Mouse (Mus musculus) heart, embryonic 14.5 days (tissue): ENCODE data around the gene Cfdp1. TPM values are rescaled to one million over a fixed set of nuclear protein-coding genes. Genes with fewer than 3 reads are reported as not detected.

Source experiments
- ATAC-seq: fragments of 200-750 bp; cut with Nextera tagmentation; 2 replicates; pipeline ENCODE4 v1.8.0; 2017; ENCODE audit warnings: low read depth, moderate TSS enrichment; ENCODE audit not compliant: insufficient number of reproducible peaks, insufficient read depth, low FRiP score
- H3K27ac ChIP-seq, 2 experiments: fragments of 200-500 bp in 1 of 2; fragments of 300-500 bp in 1 of 2; sonication (generic) in 1 of 2; replicated peaks in 1 of 2; 2 replicates each; pipeline ENCODE4 v1.5.1; 2012 to 2014; ENCODE audit warnings: low read depth in 2 of 2, low read length in 2 of 2, control low read depth in 1 of 2, mild to moderate bottlenecking in 1 of 2, mixed read lengths in 1 of 2; ENCODE audit not compliant: control insufficient read depth in 1 of 2, insufficient read depth in 1 of 2
- H3K27me3 ChIP-seq: fragments of 300-500 bp; sonication (generic); 2 replicates; pipeline ENCODE4 v1.6.1; 2014; ENCODE audit warnings: mild to moderate bottlenecking, low read length, control low read depth; ENCODE audit not compliant: control insufficient read depth, insufficient read depth
- H3K36me3 ChIP-seq: fragments of 300-500 bp; sonication (generic); 2 replicates; pipeline ENCODE4 v1.6.1; 2014; ENCODE audit warnings: mild to moderate bottlenecking, control low read depth, low read length, mixed read lengths; ENCODE audit not compliant: control insufficient read depth, insufficient read depth
- H3K4me1 ChIP-seq, 2 experiments: fragments of 200-500 bp in 1 of 2; fragments of 300-500 bp in 1 of 2; sonication (generic) in 1 of 2; 2 replicates each; pipeline ENCODE4 v1.6.1; 2012 to 2014; ENCODE audit warnings: low read length in 2 of 2, control low read depth in 1 of 2, mixed read lengths in 1 of 2; ENCODE audit not compliant: control insufficient read depth in 2 of 2, insufficient read depth in 2 of 2
- H3K4me2 ChIP-seq: fragments of 300-500 bp; sonication (generic); 2 replicates; pipeline ENCODE4 v1.6.1; 2014; ENCODE audit warnings: mild to moderate bottlenecking, low read length
- H3K4me3 ChIP-seq, 2 experiments: fragments of 200-500 bp in 1 of 2; fragments of 300-500 bp in 1 of 2; sonication (generic) in 1 of 2; 2 replicates each; pipeline ENCODE4 v1.5.1; 2012 to 2014; ENCODE audit warnings: low read length in 2 of 2, mild to moderate bottlenecking in 2 of 2, control low read depth in 1 of 2, low read depth in 1 of 2, moderate library complexity in 1 of 2; ENCODE audit not compliant: control insufficient read depth in 1 of 2, insufficient read depth in 1 of 2
- H3K9ac ChIP-seq: fragments of 300-500 bp; sonication (generic); 2 replicates; pipeline ENCODE4 v1.6.1; 2014; ENCODE audit warnings: mild to moderate bottlenecking, low read length
- H3K9me3 ChIP-seq: fragments of 300-500 bp; sonication (generic); 2 replicates; pipeline ENCODE4 v1.6.1; 2016; ENCODE audit warnings: low read length, control low read depth; ENCODE audit not compliant: control insufficient read depth
- WGBS: fragments of 180-500 bp; shearing (Covaris S2); extraction: QIAGEN DNeasy Blood & Tissue Kit; methylation state at CpG from one replicate; pipeline ENCODE4 v1.1.7; 2014; 5-methylcytosine and 5-hydroxymethylcytosine counted together
- polyA plus RNA-seq: library from polyadenylated mRNA; unstranded; fragments of >200 nt; fragmentation: Nextera tagmentation; extraction: Ambion mirVana; gene quantifications from 2 replicates; pipeline ENCODE4 v1.2.1, GENCODE M21; 2014

The Cfdp1 gene
- polyA plus RNA-seq, 1 experiment from 2014 or later, result 110 TPM

DNA sequence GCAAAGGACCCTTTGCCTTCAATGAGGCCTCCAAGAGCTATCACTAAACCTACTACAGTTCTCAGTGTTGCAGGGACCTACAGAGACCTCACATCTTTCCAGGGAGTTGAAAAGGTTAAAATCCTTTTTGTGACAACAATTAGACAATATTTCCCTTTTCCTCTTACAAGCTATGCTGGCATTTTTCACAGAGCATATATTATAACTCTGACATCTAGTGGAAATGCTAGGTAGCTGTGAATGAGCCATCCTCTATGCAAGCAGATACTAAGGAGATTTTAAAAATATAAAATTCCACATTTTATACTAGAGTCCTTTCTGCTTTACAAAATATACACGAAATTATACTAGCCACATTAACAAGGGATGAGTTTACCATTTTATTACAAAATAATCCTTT is 41.3 kb downstream of the Cfdp1 start:
- Histone ChIP-seq H3K36me3 (peaks cover 29% of the 10 kb centered on the region), H3K4me3 (no peak overlapping the region), H3K27ac (no peak overlapping the region), H3K9ac (no peak overlapping the region), H3K27me3 (no peaks in the 10 kb centered on the region), H3K9me3 (no peaks in the 10 kb centered on the region), H3K4me1 (peaks cover 0 to 9% of the 10 kb centered on the region in 2 experiments; a peak in 2 of 4 replicates), H3K4me2 (no peak overlapping the region)
- ATAC-seq, result no peak
- WGBS, result 64% methylated on average over 1 of the region's 1 CpGs

GRCm38 (mm10) chr8:111810656-111811336 is 43.3 kb downstream of the Cfdp1 start:
- Histone ChIP-seq H3K4me1 (peaks cover 0 to 9% of the 10 kb centered on the region in 2 experiments; a peak in 2 of 4 replicates), H3K27ac (no peak overlapping the region), H3K36me3 (peaks cover 22% of the 10 kb centered on the region), H3K9ac (no peak overlapping the region), H3K4me3 (no peak overlapping the region), H3K27me3 (no peaks in the 10 kb centered on the region), H3K4me2 (no peak overlapping the region), H3K9me3 (no peaks in the 10 kb centered on the region)
- WGBS, result 90% methylated on average over 2 of the region's 2 CpGs
- ATAC-seq, result no peak

DNA sequence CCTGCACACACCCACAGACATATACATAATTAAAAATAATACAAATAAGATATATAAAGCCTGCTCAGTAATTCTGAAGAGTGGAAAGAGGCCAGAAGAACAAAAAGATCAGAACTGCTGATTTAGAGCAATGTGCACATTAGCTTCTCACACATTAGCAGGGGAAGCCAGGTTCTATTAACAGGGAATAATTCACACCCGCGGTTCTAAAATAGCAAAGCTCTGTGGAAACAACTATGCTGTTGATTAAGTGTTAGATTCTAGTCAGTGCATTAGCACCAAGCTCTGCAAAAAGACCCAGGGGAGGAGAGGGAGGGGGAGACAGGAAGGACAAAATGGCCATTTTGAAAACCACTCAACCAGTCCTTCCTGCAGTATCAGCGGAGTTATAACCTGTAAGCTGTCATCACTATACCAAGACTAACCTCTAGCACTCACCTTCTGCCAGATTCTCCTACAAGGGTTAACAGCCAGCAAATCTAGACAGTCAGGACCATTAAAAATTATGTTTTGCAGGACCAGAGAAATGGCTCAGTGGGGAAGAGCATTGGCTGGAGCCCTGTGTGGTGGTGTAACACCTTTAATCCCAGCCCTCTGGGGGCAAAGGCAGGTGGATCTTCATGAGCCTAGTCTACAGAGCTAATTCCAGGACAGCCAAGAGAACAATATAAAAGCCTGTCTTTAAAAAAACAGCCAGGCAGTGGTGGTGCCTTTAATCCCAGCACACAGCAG is 45.0 kb downstream of the Cfdp1 start:
- Histone ChIP-seq H3K4me1 (peaks cover under 1 to 11% of the 10 kb centered on the region in 2 experiments; a peak in 2 of 4 replicates), H3K27ac (peak overlapping the region; percentile 47 to 59; a peak in 3 of 4 replicates), H3K4me3 (no peak overlapping the region), H3K36me3 (peaks cover 16% of the 10 kb centered on the region), H3K9ac (no peak overlapping the region), H3K4me2 (no peak overlapping the region), H3K27me3 (no peaks in the 10 kb centered on the region), H3K9me3 (no peaks in the 10 kb centered on the region)
- no peak for ATAC-seq
- WGBS, result 58% methylated on average over 3 of the region's 3 CpGs

DNA sequence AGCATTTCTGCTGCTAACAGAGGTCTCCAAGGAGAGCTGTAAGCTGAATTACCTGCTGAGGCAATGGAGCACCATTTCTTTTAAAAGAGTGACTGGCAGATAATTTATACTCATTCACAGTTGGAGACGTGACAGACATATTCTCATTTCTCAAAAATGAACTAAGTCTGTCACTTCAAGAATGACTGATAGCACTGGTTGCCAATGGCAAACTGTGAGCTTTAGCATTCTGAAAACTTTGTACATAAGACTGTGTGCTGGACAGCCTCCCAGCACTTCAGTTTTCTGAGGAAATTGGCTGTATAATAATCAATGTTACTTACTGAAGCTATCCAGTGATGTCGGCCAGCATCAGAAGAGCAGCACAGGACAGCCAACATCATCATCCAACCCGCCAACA is 46.1 kb downstream of the Cfdp1 start:
- Histone ChIP-seq H3K4me1 (peaks cover 5 to 21% of the 10 kb centered on the region in 2 experiments; a peak in 3 of 4 replicates), H3K9ac (no peak overlapping the region), H3K36me3 (0 out of 2 replicates have a peak, but pooled peaks cover 9% of the 10 kb centered on the region), H3K27ac (no peak overlapping the region), H3K9me3 (no peaks in the 10 kb centered on the region), H3K27me3 (no peaks in the 10 kb centered on the region), H3K4me2 (no peak overlapping the region), H3K4me3 (no peak overlapping the region)
- WGBS, result 94% methylated on average over 3 of the region's 3 CpGs
- no peak for ATAC-seq

DNA sequence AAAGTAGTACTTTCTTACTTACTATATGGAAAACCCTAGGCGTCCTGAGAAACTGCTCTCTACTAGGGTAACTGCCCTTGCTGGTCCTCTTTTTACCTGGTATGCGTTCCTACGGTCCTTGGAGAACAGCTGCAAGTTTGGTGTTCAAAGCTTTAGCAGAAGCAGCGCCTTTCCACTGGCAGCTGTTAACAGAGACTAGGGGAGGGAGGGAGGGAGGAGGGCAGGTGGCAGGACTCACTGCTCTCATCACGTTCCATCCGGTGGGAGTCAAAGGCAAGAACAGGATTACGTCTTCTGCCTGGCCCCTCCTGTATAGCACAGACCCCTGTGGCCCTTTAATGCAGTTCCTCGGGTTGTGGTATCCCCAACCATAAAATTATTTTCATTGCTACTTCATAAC is 50.7 kb downstream of the Cfdp1 start:
- Histone ChIP-seq H3K9ac (no peak overlapping the region), H3K27ac (peak overlapping the region in 1 of 2 experiments; percentile 79; a peak in 1 of 4 replicates), H3K4me3 (no peak overlapping the region), H3K36me3 (no peaks in the 10 kb centered on the region), H3K9me3 (no peaks in the 10 kb centered on the region), H3K27me3 (no peaks in the 10 kb centered on the region), H3K4me1 (peaks cover 11 to 14% of the 10 kb centered on the region in 2 experiments; a peak in 3 of 4 replicates), H3K4me2 (no peak overlapping the region)
- WGBS, result 61% methylated on average over 8 of the region's 8 CpGs
- no peak for ATAC-seq

DNA sequence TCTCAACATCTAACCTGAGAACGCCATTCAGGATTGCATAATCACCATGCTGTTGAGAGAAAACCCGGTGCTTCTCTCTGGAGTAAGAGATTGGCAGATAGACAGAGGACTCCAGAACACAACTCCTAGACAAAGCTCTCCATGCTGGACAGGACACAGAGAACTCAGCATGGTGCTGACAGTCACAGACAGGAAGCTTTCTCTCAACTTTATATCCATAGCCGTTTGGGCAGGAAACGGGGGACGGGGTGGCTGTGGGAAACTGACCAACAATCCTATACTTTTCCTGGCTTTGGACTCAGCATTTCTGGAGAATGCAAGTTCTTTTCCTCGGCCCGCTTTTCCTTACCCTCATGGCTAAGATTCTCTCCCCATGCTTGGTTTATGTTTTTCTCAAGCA is 51.8 kb downstream of the Cfdp1 start:
- peaks cover 11 to 14% of the 10 kb centered on the region in 2 experiments; a peak in 3 of 4 replicates for H3K4me1 ChIP-seq
- WGBS, result 63% methylated on average over 7 of the region's 7 CpGs
- H3K27me3 ChIP-seq, result no peaks in the 10 kb centered on the region
- no peak overlapping the region for H3K4me2 ChIP-seq
- peak overlapping the region; percentile 79 for H3K27ac ChIP-seq
- no peak overlapping the region for H3K9ac ChIP-seq
- no peaks in the 10 kb centered on the region for H3K9me3 ChIP-seq
- no peak for ATAC-seq
- no peak overlapping the region for H3K4me3 ChIP-seq
- peaks cover 5% of the 10 kb centered on the region; the same call in 1 of the 2 replicates for H3K36me3 ChIP-seq

GRCm38 (mm10) chr8:111801456-111801855 is 52.6 kb downstream of the Cfdp1 start:
- peaks cover 11 to 14% of the 10 kb centered on the region in 2 experiments; a peak in 3 of 4 replicates for H3K4me1 ChIP-seq
- H3K9ac ChIP-seq, result no peak overlapping the region
- peaks cover 8% of the 10 kb centered on the region; the same call in 1 of the 2 replicates for H3K36me3 ChIP-seq
- H3K27me3 ChIP-seq, result no peaks in the 10 kb centered on the region
- no peak overlapping the region for H3K4me2 ChIP-seq
- H3K4me3 ChIP-seq, result no peak overlapping the region
- 61% methylated on average over 6 of the region's 6 CpGs for WGBS
- peak overlapping the region; percentile 79 for H3K27ac ChIP-seq
- ATAC-seq, result peak; percentile 20; the same call in 1 of the 2 replicates
- H3K9me3 ChIP-seq, result no peaks in the 10 kb centered on the region
